Mouse (Mus musculus) CD4-positive, CD25-positive, alpha-beta regulatory T cell, adult 2 months (primary cell): ENCODE measurements around the gene Rap1gap2.

Experiments
- DNase-seq: peaks from one replicate; pipeline ENCODE4 v3.0.0-alpha.2; 2012; ENCODE audit warnings: low read depth, low spot score

The Rap1gap2 gene

GRCm38 (mm10) chr11:74462651-74463050, 148.1 kb downstream of the Rap1gap2 start:
- DNase-seq: no peak

DNA sequence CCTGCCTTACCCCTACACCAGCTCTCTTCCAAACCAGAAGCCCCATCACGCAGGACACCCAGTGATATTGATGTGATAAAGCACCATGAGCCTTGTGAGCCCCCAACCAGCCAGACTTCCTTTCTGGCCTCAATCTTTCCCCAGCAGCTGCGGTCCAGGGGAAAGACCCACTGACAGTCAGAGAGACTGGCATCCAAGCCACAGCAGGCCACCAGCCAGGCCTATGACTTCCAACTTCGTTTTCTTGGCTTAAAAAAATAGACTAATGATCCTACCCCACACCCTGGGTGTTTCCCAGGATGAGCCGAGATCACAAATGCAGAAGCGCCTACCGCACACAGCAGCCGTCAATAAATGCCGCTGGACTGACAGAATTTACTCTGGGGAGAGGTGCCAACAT, 151.1 kb downstream of the Rap1gap2 start:
- no peak for DNase-seq

DNA sequence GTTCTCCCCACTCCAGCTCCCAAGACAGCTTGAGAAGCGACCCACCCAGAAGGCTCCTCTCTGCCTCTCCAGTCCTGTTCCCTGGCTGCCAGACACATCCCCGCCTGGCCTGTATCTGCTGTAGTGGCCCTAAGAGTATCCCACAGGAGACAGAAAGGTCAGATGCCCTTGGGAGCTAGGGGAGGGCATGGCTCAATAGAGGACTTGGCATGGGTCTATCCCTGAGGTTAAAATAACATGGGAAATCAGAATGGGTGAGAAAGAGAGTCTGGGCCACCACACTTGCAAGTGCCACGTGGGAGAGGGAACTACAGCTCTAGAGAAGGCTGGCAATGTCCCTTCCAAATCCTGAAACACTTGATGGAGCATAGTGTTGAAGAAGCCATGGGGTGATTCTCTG, 152.3 kb downstream of the Rap1gap2 start:
- no peak for DNase-seq

DNA sequence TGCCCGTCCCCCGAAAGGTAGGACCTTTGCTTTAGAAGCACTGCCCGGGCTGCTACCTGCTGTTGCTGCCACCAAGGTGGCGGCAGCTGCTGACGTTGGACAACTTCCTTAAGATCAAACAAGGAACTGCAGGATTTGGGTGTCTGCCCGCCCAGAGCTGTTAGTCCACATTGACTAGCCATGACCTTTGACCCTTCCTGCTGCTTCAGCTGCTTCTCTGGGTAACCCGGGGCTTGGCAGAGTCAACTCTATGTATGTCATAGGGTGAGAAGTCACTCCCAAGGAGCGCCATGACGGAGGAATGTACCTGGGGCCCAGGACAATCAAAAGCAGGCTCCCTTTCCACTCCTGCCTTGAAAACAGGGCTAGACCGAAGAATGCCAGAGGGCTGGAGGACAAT, 153.5 kb downstream of the Rap1gap2 start:
- no peak for DNase-seq

DNA sequence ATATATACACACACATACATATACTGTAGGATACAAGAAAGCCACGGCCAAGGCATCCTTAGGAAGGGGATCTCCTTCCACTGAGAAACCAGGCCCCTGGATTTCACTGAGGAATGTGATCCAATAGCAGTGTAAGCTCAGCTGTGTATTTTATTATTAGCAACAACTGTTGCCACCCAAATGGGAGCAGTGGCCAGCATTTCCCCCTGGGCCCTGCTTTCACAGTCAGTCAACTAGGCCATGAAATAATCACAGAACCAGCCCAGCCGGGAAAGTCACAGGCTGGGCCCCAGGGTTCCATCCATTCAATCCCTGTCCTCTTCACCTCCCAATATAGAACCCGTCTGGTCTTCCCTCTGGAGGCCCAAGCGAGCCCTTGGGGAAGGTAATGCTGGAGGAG, 162.2 kb downstream of the Rap1gap2 start:
- DNase-seq: no peak

- DNase-seq: no peak
Measured at GRCm38 (mm10) chr11:74447991-74448403, 162.7 kb downstream of the Rap1gap2 start.

GRCm38 (mm10) chr11:74445591-74445990, 165.1 kb downstream of the Rap1gap2 start:
- DNase-seq: no peak

DNA sequence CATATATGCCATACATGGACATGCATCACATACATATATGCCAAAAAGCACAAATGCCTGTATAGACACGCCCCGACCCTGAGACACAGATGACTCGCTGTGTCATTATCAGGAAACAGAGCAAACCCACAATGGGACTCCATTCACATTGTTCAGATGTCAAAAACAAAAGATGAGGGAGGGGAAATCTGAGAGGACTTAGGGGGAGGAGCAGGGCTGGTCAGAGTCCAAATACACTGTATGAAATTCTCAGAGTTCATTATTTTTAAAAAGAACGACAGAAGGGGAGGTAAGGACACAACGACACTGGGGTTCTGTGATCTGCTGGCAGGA, 166.8 kb downstream of the Rap1gap2 start:
- no peak for DNase-seq

DNA sequence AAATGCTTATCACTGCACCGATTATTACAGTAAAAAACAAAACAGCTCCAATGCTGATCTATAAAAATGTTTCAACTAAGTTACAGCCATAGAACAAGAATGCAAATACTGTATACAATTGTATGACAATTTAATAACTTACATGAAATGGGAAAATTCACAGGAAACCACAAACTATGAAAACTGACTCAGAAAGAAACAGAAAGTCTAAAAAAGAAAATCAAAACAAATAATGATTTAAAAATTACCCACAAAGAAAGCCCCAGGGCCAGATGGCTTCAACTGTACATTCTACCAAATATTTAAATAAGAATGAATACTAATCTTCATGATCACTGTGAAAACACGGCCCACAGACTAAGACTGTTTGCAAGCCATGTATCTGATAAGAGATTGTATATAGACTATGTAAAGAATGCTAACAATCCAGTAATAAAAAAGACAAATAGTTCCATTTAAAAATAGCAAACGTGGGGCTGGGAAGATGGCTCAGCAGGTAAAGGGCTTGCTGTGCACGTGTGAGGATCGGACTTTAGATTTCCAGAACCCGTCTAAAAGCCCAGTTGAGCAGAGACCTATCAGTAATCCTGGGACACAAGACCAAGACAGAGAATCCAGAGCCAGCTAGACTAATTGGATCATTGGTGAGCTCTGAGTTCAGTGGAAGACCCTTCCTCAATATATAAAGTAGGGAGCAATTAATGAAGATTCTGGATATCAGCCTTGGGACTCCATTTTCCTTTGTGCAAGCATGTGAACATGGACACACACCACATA, 167.4 kb downstream of the Rap1gap2 start:
- peak; percentile 9 for DNase-seq

DNA sequence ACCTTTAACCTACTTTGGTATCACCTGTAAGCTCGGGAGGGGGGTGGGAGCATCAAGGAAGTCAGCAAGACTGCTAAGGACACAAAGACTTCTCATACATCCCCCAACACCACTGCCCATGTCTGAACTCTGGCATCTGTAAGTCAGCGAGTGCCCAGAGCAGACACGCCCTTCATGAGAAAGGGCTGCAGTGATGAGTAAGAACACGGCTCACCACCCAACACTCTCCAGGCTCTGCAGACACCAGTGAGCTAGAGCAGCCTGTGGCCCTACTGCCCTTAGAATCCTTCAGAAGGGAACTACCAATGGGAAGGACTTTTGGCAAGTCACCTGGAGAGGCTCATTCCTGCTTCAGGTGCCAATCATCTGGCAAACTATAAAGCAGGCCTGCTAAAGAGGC, 168.3 kb downstream of the Rap1gap2 start:
- DNase-seq: no peak

DNA sequence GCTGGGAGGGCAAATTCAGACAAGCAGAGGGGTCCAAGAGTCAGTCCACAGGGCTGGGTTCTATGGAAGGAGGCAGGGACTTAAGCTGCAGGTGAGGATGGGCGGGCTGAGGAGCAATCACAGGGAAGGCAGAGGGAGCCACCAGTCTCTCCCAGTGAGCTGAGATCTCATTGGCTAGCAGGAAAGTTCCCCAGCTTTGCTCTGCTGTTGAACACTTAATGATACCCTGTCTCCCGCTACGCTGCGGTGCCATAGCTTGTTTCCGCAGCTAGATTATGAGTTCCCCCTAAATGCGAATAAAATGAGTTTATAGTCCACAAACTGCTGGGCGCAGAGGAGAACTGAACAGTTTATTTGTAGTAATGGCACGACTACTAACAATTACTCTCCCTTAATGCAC, 170.6 kb downstream of the Rap1gap2 start:
- no peak for DNase-seq

DNA sequence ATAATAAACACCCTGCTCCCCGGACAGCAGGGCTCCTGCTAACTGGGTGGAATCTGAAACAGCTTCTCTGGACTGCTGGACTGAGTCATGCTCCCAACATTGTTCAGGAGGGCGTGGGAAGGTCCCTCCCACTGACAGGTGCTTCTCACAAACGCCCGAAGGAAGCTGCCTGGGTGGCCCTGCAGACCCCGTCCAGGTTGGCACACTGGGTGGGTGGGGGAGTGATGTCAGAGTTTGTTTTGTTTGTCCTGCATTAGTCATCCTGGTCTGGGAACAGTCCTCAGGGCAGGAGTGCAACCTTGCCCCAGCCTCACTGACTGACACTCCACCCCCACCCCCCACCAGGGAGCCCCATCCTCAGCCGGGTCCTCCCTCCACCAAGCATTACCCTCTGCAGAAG, 171.5 kb downstream of the Rap1gap2 start:
- no peak for DNase-seq

- no peak for DNase-seq
Measured at GRCm38 (mm10) chr11:74438249-74438648, 172.5 kb downstream of the Rap1gap2 start.

- DNase-seq: no peak
Measured at GRCm38 (mm10) chr11:74435366-74435765, 175.3 kb downstream of the Rap1gap2 start.

GRCm38 (mm10) chr11:74433000-74433399, 177.7 kb downstream of the Rap1gap2 start:
- DNase-seq: no peak

DNA sequence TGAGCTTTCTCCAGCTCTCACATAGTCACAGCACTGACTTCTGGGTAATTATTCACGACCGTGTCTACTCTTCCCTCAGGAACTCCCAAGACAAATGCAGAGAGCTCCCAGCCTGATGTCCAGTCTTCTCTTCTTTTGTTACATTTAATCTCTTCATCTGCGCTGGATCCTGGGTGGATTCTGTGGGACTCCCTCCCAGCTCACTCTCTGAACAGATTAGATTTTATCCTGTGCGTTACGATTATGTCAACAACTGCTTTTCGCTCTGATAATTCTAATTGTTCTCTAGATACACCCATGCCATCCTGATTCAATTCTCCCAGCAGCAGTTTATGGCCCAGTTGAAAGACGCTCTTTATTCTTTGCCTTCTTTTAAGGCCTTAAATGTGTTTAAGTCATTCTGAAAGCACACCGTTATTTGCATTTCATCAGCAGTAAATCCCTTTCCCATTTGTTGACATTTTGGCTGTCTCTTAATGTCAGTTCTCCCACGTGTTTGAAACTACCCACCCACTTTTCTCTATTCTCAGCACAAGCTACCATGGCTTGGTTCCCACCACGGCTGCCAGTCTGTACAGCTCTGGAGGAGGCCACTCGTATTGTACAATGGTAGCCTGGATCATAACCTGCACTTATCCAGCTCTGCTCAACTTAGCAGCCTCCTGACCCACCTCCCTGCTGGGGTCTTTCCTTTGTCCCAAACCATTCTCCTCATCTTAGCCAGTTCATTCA, 180.8 kb downstream of the Rap1gap2 start:
- DNase-seq: no peak

GRCm38 (mm10) chr11:74426306-74426705, 184.4 kb downstream of the Rap1gap2 start:
- DNase-seq: no peak

- no peak for DNase-seq
Measured at GRCm38 (mm10) chr11:74422019-74422418, 188.7 kb downstream of the Rap1gap2 start.

DNA sequence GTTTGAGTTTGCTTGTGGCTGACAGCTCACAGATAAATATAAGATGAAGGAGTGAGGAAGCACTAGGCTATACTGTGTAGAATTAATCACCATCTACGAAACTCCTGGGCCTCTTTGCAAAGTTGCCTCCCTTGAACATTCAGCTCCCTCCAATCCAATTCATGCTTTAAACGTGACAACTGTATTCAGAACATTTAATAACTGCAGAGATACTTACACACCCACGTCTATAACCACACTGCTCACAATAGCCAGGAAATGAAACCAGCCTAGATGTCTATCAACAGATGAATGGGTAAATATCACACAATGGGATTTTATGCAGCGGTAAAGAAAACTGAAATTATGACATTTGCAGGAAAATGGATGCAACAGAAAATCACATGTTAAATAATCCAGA, 189.6 kb downstream of the Rap1gap2 start:
- DNase-seq: peak; percentile 21

GRCm38 (mm10) chr11:74419601-74420000, 191.1 kb downstream of the Rap1gap2 start:
- DNase-seq: no peak

DNA sequence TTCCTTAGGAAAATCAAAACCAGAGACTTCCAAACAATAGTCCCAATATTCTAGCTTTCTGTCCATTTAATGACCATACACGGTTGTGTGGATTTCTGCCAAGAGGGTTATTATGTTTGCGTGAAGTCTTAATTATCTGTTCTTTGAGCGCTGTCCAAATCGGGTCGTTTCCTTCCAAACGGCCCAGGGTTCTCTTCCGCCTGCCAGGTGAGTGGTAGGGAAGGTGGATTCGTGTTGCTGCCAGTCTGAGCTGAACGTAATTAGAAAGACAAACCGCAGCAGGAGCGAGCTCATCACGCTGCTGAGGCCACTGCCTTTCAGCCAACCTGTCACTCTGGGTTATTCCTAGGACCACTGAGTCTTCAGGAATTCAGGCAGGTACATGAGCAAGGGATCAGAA, 195.0 kb downstream of the Rap1gap2 start:
- no peak for DNase-seq

GRCm38 (mm10) chr11:74414112-74414511, 196.6 kb downstream of the Rap1gap2 start:
- DNase-seq: no peak

DNA sequence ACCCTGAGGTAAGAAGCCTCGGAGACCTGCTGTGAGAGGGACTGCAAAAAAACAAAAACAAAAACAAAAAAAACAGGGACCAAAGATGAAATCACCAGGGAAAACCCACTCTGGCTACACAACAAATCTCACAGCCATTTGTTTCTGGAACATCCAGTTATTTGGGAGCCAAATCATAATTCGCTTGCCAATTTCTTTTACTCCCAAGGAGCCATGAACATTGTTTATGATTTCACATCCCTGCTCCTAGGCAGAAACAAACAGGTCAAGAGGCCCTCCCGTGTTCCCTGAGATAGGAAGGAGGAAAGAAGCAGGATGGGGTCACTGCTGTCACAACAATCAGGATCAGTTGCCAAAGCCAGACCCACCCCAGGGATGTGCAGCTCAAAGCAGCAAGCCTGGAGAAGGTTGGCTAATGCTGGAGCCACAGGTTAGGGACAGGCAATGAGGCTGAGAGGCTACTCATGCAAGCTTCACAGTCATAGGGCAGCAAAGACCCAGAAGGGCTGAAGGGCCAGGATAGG, 197.2 kb downstream of the Rap1gap2 start:
- no peak for DNase-seq
